Mouse (Mus musculus) heart, adult 18-20 months (tissue): Measurements from ENCODE around the gene Epn3. TPM values are rescaled to one million over a fixed set of nuclear protein-coding genes. Genes with fewer than 3 reads are reported as not detected.

Experiments used
- DNase-seq, 2 experiments: peaks; one replicate each; pipeline ENCODE4 v3.0.0; 2021 to 2022; ENCODE audit warnings: mixed read lengths in 1 of 2
- total RNA-seq, 2 experiments: library from RNA; stranded (reverse); gene quantifications; 2 replicates each; pipeline ENCODE4 v1.2.3; 2021

Gene Epn3
- total RNA-seq, 2 experiments from 2014 or later: 19.3 to 21.1 TPM

GRCm38 (mm10) chr11:94471740-94472584, 27.8 kb downstream of the Epn3 start:
- DNase-seq: no peak

GRCm38 (mm10) chr11:94470391-94470790, 29.4 kb downstream of the Epn3 start:
- DNase-seq: no peak

- peak in 1 of 2 experiments; percentile 29 for DNase-seq
Measured at GRCm38 (mm10) chr11:94469136-94470064, 30.4 kb downstream of the Epn3 start.

GRCm38 (mm10) chr11:94468582-94469064, 31.2 kb downstream of the Epn3 start:
- DNase-seq: no peak

GRCm38 (mm10) chr11:94466333-94466855, 33.4 kb downstream of the Epn3 start:
- DNase-seq: no peak

GRCm38 (mm10) chr11:94464170-94464569, 35.6 kb downstream of the Epn3 start:
- no peak for DNase-seq

- DNase-seq: no peak
Measured at GRCm38 (mm10) chr11:94461856-94462255, 37.9 kb downstream of the Epn3 start.

GRCm38 (mm10) chr11:94457001-94457400, 42.8 kb downstream of the Epn3 start:
- no peak for DNase-seq

GRCm38 (mm10) chr11:94456347-94456746, 43.4 kb downstream of the Epn3 start:
- DNase-seq: no peak

- DNase-seq: no peak
Measured at GRCm38 (mm10) chr11:94455161-94455820, 44.5 kb downstream of the Epn3 start.

GRCm38 (mm10) chr11:94454756-94455155, 45.0 kb downstream of the Epn3 start:
- no peak for DNase-seq

GRCm38 (mm10) chr11:94451091-94451773, 48.5 kb downstream of the Epn3 start:
- peak; percentile 85 to 87 for DNase-seq

- peak; percentile 74 to 81 for DNase-seq
Measured at GRCm38 (mm10) chr11:94449886-94450285, 49.9 kb downstream of the Epn3 start.

- DNase-seq: no peak
Measured at GRCm38 (mm10) chr11:94449239-94449638, 50.5 kb downstream of the Epn3 start.

GRCm38 (mm10) chr11:94447017-94447416, 52.8 kb downstream of the Epn3 start:
- DNase-seq: no peak

- DNase-seq: no peak
Measured at GRCm38 (mm10) chr11:94445300-94445699, 54.5 kb downstream of the Epn3 start.

GRCm38 (mm10) chr11:94444829-94445228, 54.9 kb downstream of the Epn3 start:
- DNase-seq: no peak

GRCm38 (mm10) chr11:94441752-94442151, 58.0 kb downstream of the Epn3 start:
- DNase-seq: no peak

- no peak for DNase-seq
Measured at GRCm38 (mm10) chr11:94441122-94441521, 58.7 kb downstream of the Epn3 start.

- DNase-seq: no peak
Measured at GRCm38 (mm10) chr11:94440421-94440820, 59.4 kb downstream of the Epn3 start.
